Mouse (Mus musculus) neural tube, embryonic 10.5 days (tissue): ENCODE measurements around the gene Rab40c.

Experiments used
- DNase-seq: peaks from one replicate; pipeline ENCODE4 v3.0.0-alpha.2; 2017; ENCODE audit warnings: low spot score; ENCODE audit errors: extremely low spot score

Gene Rab40c

DNA sequence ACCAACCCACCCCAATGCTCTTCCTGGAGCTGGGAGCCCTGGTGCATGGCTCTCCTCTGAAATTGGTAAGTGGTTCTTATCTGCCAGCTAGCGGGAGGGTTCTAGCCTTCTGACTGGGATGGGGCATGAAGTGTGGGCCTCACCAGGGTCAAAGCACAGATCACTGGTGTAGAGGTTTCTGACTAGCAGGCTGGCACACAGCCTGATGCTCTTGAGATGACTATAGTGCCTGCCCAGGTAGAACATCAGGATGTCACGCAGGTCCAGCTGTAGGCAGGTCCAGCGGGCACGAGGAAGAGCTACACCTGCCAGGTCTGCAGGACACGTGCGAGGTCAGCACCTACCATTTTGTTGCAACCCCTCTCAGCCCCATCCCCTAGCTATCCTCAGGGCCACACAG, 59.3 kb downstream of the Rab40c start:
- DNase-seq: no peak

DNA sequence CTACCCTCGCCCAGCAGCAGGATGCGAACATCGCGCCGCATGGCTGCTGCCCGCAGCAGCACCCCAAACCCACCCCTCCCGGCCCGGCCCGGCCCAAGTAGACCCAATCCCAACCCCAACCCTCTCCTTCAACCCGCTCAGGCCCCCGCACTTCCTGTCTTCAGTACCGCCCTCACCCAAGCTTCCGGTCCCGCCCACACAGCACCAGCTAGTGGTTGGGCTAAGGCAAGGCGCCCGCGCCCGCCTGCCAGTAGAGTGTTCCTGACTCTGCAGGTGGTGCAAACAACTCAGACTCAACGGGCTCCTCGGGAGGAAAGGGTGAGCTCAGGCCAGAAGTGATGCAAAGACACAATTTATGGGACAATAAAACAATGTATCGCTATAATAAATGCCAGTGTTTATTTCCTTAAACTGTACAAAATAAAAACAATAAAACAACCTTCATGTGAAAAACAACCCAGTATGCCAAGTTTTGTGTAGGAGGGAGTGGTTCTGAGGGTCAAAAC, 75.1 kb downstream of the Rab40c start, which contains the start of gene Rhot2:
Gene Rhot2 (minus strand): TSS at position 456 of the 506 bp plus-strand sequence.
- peak; percentile 94 for DNase-seq

DNA sequence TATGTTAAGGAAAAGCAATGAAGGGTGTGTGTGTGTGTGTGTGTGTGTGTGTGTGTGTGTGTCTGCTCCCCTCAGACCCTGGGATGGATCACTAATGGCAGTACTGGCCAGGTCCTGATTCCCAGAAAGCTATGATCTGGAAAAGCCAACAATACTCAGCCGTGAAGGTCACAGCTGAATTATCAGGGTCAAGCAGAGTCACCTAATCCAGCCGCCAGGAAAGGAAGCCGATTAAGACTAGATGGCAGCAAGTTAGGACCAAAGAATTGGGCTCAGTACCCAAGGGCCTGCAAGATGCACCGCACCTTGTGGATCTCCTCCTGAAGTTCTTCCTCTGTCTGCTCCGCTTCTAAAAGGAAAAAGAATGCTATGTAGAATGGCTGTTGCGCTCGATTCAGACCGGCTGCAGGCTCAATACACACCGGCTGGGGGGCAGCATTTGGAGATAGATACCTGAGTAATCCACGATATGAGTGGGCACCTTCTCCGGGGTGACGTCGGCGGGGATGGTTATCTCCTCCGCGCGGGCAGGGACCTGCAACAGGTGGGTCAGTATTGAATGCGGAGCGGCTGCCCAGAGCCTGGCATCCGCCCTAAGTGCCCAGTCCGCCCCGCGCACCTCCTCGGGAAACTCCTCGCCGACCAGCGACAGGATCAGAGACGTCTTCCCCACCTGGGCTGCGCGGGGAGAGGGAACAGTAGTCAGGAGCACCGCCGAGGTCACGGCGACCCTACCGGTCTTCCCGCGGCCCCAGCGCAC, 75.7 kb downstream of the Rab40c start:
- no peak for DNase-seq

DNA sequence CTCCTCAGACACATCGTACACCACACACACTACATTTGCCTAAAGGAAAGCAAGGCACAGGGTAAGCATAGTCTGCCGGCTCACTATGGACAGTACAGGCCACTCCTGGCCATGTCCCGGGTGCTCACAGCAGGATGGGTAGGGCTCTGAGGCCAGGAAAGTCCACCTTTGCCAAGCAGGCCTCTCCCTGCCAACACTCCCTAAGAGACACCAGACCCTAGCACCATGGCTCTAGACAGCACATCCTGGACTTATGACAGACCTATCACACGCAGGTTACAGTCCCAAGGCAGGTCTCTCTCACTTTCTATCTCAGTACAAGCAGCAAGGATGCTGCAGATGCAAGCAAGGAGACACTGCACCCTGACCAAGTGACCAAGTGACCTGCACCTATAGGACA, 76.4 kb downstream of the Rab40c start:
- no peak for DNase-seq

DNA sequence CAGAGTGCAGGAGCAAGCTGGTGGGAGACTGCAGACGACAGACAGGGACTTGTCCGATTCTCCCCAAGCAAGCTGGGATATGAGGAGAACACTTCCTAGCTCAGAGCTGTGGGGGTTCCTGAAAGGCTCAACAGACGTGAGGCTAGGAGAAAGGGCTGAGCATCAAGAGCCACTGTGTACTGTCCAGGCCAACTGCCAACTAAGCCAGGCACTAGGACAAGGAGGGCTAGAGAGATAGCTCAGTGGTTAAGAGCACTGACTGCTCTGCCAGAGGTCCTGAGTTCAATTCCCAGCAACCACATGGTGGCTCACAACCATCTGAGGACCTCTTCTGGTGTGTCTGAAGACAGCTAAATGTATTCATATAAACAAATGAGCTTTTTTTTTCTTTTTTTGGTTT, 77.0 kb downstream of the Rab40c start:
- no peak for DNase-seq

DNA sequence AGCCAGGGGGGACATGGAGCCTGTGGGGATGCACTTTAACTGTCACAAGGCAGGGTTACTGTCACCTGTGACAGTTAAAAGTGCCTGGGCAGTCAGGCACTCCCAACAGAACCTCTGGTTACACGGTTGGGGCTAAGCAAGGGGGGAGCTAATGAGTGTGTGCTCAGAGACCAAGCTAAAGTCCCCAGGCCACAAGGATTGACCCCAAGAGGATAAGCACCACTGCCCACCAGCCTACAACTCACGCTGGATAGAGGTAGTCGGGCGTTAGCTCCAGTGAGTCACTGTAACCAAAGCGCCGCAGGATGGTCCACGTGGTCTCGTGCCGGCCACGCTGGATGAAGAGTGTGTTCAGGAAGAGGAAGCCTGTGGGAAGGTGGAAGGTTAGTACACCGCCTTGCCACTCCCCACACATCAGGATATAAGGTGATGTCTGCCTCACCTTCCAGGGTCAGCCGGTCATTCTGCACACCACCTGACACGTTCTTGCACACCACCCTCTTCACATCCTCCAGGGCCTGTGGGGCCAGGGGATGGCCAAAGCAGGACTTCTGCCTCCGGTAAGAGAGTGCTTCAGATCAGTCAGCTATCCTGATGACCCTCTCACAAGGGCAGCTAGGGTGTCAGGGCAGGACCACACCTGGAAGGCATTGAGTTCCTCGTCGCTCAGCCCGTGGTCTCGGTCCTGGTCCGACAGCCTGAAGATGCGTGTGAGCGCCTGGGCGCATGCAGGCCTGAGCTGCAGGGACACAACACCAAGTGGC, 78.2 kb downstream of the Rab40c start, which contains the start of gene Gm20683:
Gene Gm20683 (minus strand): TSS at position 647 of the 764 bp plus-strand sequence.
- no peak for DNase-seq

DNA sequence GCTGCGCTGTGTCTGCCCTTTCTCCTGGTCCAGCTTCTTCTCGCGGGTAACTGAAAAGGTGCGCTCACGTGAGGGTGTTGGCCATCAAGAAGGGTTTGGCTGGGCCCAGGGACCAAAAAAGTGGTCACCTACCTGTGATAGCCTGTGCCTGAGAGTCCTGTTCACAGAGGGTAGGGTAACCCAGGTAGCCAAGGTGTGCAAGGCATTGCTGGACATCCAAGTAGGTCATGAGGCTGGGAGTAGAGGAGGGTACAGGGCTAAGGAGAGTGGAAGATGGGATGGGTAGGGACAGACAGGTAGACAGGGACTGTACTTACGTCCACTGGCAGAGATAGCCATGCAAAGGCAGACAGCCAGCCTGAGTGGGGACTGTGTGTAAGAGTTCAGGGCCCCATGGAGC, 79.0 kb downstream of the Rab40c start:
- DNase-seq: no peak

DNA sequence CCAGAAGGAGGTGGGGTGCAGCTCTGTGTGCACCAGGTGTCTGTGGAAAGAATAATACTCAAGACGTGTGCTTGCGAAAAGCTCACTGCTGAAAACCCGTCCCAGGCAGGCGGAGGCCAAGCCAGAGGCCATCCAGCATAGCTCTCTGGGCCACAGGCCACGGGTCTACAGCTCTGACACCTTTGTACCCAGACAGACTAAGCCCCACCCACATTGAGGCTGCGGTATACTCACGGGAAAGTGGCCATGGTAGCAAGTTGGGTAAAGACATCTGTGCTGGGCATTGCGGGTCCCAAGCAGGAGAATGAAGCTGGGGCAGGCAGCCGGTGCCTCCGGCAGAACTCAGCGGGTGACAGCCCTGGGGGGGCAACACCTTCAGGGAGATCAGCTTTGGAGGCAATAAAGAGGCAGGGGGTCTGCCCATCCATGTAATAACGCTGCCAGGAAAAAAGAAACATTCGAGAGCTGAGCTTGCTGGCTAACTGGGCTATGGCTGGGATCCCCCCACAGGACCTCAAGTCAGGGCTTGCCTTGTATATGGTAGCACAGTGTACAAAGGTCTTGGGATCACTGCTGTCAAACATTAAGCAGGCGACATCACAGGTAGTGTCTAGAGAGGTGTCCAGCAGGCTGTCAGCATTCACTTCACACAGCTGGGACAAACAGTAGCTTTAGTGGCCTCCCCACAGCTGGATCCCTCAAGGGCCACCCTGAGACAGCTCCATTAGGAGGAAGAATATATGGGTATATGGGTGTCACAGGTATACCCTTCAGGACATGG, 79.9 kb downstream of the Rab40c start:
- no peak for DNase-seq

DNA sequence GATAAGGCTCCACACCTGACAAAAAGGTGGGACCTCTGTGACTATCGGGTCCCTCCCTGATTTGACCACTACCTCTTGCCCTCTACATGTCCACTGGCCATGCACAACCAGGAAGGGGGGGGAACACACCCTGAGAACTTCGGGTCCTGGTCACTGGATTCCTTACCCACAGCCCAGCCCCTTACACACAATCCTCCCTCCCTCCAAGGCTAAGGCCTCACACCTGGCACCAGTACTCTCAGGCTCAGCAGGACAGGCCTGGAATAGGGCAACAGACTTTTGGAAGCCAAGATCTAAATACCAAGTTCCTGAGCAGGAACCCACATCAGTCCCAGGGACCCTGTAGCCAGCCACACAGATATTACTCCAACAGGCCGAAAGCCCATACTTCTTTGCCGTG, 80.6 kb downstream of the Rab40c start:
- no peak for DNase-seq

DNA sequence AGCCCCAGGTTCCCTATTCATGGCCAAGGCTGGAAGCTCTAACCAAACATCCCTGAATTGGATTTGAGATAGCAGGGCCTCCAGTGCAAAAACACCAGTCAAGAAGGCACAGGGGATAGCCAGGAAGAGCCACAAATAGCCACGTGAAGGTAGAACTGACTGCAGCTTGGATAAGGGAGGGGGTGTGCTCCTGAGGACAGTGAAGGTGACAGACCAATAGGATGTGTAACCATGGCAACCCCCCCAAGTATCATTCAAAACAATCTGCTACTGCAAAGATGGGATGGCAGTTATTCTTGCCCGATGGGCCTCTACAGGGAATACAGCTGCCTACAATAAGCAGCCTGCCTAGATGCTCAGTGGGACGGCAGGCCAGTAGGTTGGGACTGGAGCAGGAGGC, 82.0 kb downstream of the Rab40c start:
- DNase-seq: no peak

DNA sequence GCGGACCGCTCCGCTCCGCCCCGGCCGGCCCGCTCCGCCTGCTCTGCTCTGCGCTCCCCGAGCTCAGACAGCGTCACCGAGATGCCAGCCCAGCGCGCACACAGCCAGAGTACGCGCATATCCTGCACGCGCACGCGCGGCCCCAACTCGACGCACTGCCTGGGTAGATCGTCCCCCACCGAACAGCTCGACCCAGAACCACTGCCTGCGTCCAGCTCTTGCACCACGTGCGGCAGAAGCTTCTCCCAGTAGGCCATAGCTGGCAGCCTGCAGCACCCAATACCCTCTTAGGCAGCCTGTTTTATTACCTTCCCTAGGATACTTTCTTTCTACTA, 82.5 kb downstream of the Rab40c start, which contains the start of gene Rhbdl1:
Gene Rhbdl1 (minus strand): TSS at position 220 of the 335 bp plus-strand sequence.
- peak; percentile 61 for DNase-seq

DNA sequence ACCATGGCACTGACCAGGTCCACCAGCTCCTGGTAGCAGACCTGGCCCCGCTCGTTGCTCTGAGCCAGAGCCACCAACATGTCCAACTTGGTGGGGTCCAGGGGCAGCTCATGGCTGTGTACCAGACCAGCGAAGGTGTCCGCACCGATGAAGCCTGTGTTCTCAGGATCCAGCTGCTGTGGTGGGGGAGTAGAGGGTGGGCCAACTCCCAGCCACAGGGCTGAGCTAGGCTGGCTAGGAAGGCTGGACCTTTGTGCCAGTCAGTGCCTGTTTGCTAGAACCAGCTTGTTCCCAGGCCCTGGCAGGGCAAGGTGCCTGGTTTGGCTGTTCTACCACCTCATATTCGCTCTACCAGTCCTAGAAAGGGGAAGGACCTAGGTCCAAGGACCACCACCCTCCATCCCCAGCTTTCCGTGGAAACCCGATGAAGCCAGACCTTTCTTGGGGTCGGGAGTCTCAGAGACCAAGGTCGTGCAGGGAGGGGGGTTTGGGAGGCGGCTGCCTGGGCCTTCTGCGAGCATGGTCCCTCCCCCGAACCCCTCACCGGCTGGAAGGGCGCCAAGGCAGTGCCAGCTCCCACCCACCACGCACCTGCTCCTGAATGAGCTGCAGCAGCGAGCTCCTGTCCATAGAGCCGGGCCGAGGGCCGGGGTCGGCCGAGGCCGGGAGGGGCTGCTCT, 83.0 kb downstream of the Rab40c start:
- DNase-seq: peak; percentile 35

DNA sequence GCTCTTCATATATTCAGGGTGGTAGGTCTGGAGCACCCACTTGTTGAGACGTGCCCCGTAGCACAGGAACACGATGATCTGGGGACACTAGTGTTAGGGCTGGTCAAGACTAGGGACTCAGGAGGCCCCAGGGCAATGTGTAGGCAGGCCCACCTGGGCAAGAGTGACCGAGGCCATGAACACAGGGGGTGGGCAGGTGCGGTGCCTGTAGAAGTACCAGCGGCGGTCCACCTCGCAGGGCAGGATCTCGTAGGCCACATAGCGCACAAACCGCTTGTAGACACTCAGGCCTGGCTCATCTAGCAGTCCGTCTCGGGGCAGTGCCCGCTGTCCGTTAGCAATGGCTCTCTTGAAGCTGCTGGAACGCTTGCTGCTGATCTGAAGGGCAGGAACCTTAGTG, 83.7 kb downstream of the Rab40c start:
- DNase-seq: no peak

DNA sequence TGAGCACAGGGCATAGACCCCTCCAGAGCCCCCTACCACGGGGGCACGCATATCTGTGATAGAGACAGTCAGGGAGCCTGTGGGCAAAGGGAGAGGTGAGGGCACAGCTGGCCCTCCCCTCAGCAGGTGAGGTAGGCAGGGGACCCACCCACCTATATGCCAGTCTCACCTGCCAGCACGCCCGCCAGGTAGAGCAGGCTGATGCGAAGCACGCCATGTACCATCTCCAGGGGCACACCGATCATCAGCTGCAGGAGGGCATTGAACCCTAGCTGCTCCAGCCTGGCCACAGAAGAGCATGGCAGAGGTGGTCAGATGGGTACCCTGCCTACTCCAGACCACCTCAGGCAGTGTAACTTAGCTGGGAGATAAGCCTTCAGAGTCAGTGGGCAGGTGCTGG, 84.2 kb downstream of the Rab40c start:
- DNase-seq: no peak

DNA sequence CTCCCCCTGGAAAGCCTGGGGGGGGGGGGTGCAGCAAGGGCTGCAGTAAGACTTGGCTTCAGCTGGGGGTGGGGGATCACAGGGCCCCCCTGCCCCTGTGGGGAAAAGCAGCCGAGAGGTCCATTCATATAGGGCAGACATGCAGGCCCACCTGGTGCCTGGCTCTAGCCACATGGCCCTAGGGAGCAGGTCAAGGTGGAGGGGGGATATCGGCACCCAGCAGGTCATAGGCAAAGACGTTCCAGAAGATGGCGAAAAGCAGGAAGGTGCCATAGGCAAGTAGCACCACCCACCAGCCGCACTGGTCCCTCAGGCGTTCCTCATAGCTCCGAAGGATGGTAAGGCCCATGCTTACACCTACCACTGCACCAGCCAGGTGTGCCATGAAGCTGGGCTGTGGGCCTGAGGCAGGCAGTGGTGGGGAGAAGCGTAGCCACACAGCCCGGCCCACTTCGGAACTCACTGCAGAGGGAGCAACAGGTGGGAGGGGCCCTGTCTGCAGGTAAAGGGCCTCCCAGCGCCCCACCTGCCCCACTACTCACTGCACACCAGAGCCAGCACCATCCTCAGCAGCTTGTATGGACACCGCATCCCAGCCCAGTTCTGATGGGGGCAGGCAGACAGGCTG, 84.8 kb downstream of the Rab40c start:
- DNase-seq: no peak

DNA sequence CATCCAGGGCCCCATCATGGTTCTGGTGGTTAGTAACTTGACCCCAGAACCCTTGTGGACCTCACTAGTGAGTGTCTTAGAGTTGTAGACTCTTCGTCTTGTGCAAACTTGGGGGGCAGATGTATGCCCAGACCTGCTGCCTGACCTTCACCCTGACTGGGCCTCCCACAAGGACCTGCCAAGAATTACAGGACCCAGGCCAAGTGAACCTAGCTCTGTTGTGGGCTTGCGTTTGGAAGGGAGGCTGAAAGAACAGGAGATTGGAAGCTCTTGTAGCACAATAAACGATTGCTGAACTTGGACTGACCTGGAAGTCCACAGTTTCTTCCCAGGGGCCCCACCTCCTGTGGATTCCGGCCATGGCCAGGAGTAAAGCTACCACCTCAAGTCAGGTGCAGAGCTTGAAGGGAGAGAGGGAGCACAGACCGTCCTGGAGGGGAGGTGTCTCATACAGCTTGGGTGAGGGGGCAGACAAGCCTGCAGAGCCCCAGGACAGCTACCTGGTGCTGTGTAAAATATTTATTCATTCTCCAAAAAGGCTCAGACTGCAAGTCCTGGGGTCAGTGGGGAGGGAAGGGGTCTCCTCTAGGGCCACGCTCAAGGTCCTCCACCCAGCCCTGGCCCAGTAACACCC, 85.4 kb downstream of the Rab40c start:
- no peak for DNase-seq

DNA sequence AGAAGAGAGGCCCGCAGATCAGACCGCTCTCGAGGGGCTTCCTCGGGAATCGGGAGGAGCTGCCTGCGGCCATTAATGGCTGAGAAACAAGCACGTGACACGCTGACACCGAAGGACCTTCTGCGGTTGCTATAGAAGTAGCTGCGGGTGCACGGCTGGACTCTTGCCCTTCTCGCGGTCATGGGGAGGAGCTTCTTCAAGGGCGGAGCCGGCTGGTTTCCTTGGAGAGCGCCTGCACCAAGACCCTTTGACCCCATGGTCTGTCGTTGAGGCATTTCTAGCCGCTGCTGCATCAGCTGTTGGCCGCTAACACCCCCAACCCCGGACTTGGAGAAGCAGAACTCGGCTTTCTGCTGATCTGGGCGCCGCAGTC, 86.2 kb downstream of the Rab40c start, which contains the start of gene Stub1:
Gene Stub1 (minus strand): TSS at position 114 of the 373 bp plus-strand sequence.
- no peak for DNase-seq

DNA sequence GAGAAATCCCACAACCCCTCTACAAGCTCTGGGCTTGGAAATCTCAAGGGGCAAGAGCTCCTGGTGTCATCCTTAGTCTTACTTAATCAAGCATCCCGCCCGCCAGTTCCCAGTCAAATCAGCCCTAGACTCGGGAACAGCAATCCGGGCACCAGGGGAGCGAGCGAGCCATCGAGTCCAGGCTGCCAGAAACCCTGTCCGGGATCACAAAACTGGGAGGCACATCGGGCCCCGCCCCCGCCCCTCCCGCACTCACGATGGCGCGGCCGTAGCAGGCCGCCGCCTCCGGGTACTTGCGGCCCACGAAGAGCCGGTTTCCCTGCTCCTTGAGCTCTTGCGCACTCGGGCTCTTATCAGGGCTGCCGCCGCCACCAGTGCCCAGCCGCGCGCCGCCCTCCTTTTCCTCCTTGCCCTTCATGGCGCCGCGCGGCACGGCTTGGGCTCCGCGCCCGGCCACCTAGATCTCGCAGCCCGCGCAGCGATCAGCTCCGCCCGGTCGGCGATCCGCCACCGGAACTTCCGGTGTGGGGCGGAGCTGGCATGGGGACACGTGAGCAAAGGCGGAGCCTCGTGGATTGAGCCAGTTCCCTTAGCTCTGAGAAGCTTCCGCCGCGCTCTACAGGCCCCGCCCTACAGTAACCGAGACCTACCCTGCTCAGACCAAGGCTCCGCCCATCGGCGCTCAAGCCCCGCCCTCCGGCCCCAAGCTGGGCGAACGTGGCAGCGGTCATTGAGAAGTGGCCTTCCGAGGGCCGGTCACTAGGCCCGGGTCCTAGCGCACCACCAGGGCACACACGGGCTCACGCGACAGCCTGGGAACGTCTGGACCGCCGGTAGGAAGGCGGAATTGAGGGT, 86.9 kb downstream of the Rab40c start:
- DNase-seq: peak; percentile 100
